In the genomic region with DNA sequence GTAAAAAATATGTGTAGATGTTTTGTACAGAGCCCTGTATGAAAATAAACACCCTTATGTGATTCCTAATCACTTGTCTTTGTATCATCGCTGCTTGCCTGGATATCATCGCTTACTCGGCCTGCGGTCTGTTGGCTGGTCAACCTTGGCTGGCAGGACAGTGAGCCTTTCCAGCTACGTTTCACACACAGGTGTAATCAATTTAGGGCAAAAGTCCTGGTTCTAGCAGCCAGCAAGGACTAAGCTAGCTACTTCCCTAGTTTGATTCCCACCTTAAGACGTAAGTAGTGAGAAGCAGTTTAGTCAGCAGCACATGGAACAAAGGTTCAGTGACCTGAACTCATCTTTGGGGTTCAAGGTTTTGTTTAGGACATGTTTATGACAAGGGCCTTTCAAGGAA, we compare ENCODE assay signal across 29 mouse cellular contexts. TPM values are rescaled to one million over a fixed set of nuclear protein-coding genes. Genes with fewer than 3 reads are reported as not detected.
"Had no signal": no experiment of that assay in that cellular context is flagged by ENCODE, and none has a peak within 500 bp of the region (broad histone marks: within the 10 kb centered on the region; RNA-seq: fewer than 3 reads in every experiment).

No protein-coding gene starts in this region.

- H3K4me2 ChIP-seq: embryonic facial prominence, embryonic 12.5 days; embryonic facial prominence, embryonic 13.5 days; embryonic facial prominence, embryonic 15.5 days; forebrain, embryonic 12.5 days; forebrain, embryonic 13.5 days; forebrain, embryonic 15.5 days had no signal

- ATAC-seq: forebrain, embryonic 14.5 days; forebrain, embryonic 15.5 days; forebrain, embryonic 16.5 days; forebrain, postnatal 0 days had no signal

- H3K9ac ChIP-seq: embryonic facial prominence, embryonic 12.5 days; embryonic facial prominence, embryonic 13.5 days; embryonic facial prominence, embryonic 15.5 days; forebrain, embryonic 12.5 days; forebrain, embryonic 13.5 days; forebrain, embryonic 15.5 days; forebrain, postnatal 0 days had no signal

- H3K9me3 ChIP-seq: embryonic facial prominence, embryonic 10.5 days; embryonic facial prominence, embryonic 12.5 days; embryonic facial prominence, embryonic 13.5 days; embryonic facial prominence, embryonic 15.5 days; forebrain, embryonic 10.5 days; forebrain, embryonic 12.5 days; forebrain, embryonic 13.5 days; forebrain, embryonic 15.5 days had no signal

- H3K27me3 ChIP-seq: embryonic facial prominence, embryonic 12.5 days; embryonic facial prominence, embryonic 13.5 days; embryonic facial prominence, embryonic 15.5 days; forebrain, embryonic 12.5 days; forebrain, embryonic 13.5 days; forebrain, embryonic 15.5 days had no signal

- H3K27ac ChIP-seq: embryonic facial prominence, embryonic 10.5 days; embryonic facial prominence, embryonic 12.5 days; embryonic facial prominence, embryonic 13.5 days; forebrain, embryonic 10.5 days; forebrain, embryonic 12.5 days; forebrain, embryonic 13.5 days; forebrain, embryonic 15.5 days; gastrocnemius, adult 2 months; heart, adult 2 months had no signal

- DNase-seq: cerebellum, adult 9-10 months; cerebellum, adult 9-11 months; cerebellum, postnatal 10 days; cerebellum, postnatal 14 days; cerebellum, postnatal 25 days; cerebellum, postnatal 36 days; embryo, embryonic 11 days; forebrain, postnatal 0 days; gastrocnemius, adult 2 months; gastrocnemius, postnatal 10 days; gastrocnemius, postnatal 14 days; gastrocnemius, postnatal 25 days; gastrocnemius, postnatal 36 days; heart, adult 11 months; heart, adult 18-20 months; heart, adult 2 months had no signal

- H3K4me3 ChIP-seq: embryonic facial prominence, embryonic 10.5 days; embryonic facial prominence, embryonic 12.5 days; embryonic facial prominence, embryonic 13.5 days; embryonic facial prominence, embryonic 15.5 days; erythroblast, embryonic 14.5 days; forebrain, embryonic 10.5 days; forebrain, embryonic 12.5 days; forebrain, embryonic 13.5 days; forebrain, embryonic 15.5 days; gastrocnemius, adult 2 months; heart, adult 2 months had no signal

- H3K4me1 ChIP-seq: embryonic facial prominence, embryonic 10.5 days; embryonic facial prominence, embryonic 12.5 days; embryonic facial prominence, embryonic 13.5 days; embryonic facial prominence, embryonic 15.5 days; forebrain, embryonic 10.5 days; forebrain, embryonic 12.5 days; forebrain, embryonic 13.5 days; forebrain, embryonic 15.5 days had no signal

RNA-seq across cellular contexts. Expression of gene Trib3, which starts 29.9 kb away (rescaled TPM):
- total RNA-seq: common myeloid progenitor, adult 5-6 weeks; granulocyte monocyte progenitor cell, adult 5-6 weeks had no signal
